Mouse (Mus musculus): ENCODE measurements at regions not wholly inside any gene's neighbourhood (a gene's known extent, or its start where the extent isn't known, plus 50 kb on each side); places are given as distances from the start of the nearest gene placed in this dataset.

DNA sequence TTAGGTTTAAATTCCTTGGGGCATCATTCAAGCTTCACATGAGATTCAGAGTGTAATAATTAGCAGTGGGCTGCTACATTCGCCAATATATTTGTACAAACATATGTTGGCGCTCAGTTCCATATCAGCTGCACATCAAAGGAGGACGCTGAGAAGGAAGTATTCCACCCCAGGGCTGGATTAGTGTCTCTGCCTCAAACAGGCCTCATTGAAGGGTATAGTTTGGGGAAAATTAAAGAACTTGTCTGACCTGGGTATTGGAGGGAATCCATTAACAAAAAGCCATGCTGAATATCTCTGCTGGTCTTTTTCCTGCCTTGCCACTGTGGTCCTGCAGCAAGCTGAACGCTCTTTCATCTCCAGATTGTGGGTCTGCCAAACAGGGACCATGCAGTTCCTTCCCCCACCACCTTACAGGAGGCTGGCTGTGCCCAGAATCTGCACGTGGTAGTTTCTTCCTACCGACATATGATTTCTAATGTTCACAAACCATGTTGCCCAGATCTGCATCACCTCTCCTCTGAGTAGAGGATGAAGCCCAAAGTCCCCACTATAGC lies 67.7 kb upstream of the Pitx2 start:
- dilution Hi-C loops (cut with MboI; ENCODE audit: extremely low pct_ligation_motif_present, extremely low pct_unique_long_range_greater_than_20kb, low sequenced_read_pairs) (no loop called here), in situ Hi-C loops (cut with MboI; ENCODE audit: low pct_ligation_motif_present, low pct_unique_long_range_greater_than_20kb, low sequenced_read_pairs) (no loop called here)
- DNase-seq (ENCODE audit: extremely low read depth), result no peak
- Histone ChIP-seq H3K4me1 (ENCODE audit: control insufficient read depth in 1 of 2, insufficient read depth in 2 of 2) (no peaks in the 10 kb centered on the region), H3K9me3 (replicated peaks; ENCODE audit: low read length) (peaks cover 57% of the 10 kb centered on the region), H3K4me2 (ENCODE audit: insufficient read depth, low read depth, poor library complexity, severe bottlenecking) (no peak overlapping the region), H3K27me3 (replicated peaks) (no peaks in the 10 kb centered on the region), H3K4me3 (replicated peaks in 1 of 3; ENCODE audit: low read depth in 2 of 3, low read length in 2 of 3, poor library complexity in 1 of 3) (no peak overlapping the region), H3K79me2 (replicated peaks; ENCODE audit: control insufficient read depth, extremely low read depth, insufficient read depth, poor library complexity, severe bottlenecking) (no peaks in the 10 kb centered on the region), H3K27ac (ENCODE audit: insufficient read depth, low read depth) (no peak overlapping the region), H3K9ac (ENCODE audit: insufficient read depth, low read depth) (no peak overlapping the region), H3K36me3 (replicated peaks in 1 of 2; ENCODE audit: control insufficient read depth in 1 of 2, insufficient read depth in 1 of 2, low read length in 1 of 2) (no peaks in the 10 kb centered on the region)
- TF ChIP-seq NELFE (IDR thresholded peaks at IDR 0.05; ENCODE audit: low read depth, low read length), result no peak
- TF ChIP-seq MEF2A (IDR thresholded peaks at IDR 0.05; ENCODE audit: borderline replicate concordance, low read depth, low read length), result no peak
- no peak for TF ChIP-seq SMC3 (IDR thresholded peaks at IDR 0.05; ENCODE audit: low read depth, low read length)
- TF ChIP-seq NRF1 (IDR thresholded peaks at IDR 0.05; ENCODE audit: low read depth, low read length), result no peak
- TF ChIP-seq CHD2 (IDR thresholded peaks at IDR 0.05; ENCODE audit: low read length), result no peak
- no peak for TF ChIP-seq JUND (conservative IDR thresholded peaks at IDR 0.05; ENCODE audit: low read depth, low read length)
- no peak for TF ChIP-seq E2F4 (IDR thresholded peaks at IDR 0.05; ENCODE audit: insufficient replicate concordance, low read depth, low read length)
- no peak for TF ChIP-seq CHD1 (IDR thresholded peaks at IDR 0.05; ENCODE audit: low read depth, low read length)
- TF ChIP-seq MYC (IDR thresholded peaks at IDR 0.05; ENCODE audit: low read depth, low read length), result no peak
- no peak for TF ChIP-seq MAZ (IDR thresholded peaks at IDR 0.05; ENCODE audit: low read depth, low read length)
- no peak for TF ChIP-seq USF2 (conservative IDR thresholded peaks at IDR 0.05; ENCODE audit: low read depth, low read length)
- TF ChIP-seq POLR2AphosphoS2 (IDR thresholded peaks at IDR 0.05; ENCODE audit: low read depth, low read length), result no peak
- TF ChIP-seq ETS1 (conservative IDR thresholded peaks at IDR 0.05; ENCODE audit: low read depth, low read length), result no peak
- TF ChIP-seq EP300 (IDR thresholded peaks at IDR 0.05; ENCODE audit: low read length), result no peak
- no peak for TF ChIP-seq KAT2A (IDR thresholded peaks at IDR 0.05; ENCODE audit: insufficient replicate concordance, low read length)
- TF ChIP-seq IRF4 (IDR thresholded peaks at IDR 0.05; ENCODE audit: low read depth, low read length), result no peak

Measured in CH12.LX (cell line).